Mouse (Mus musculus): ENCODE data around the gene Hist1h2ak. TPM values are rescaled to one million over a fixed set of nuclear protein-coding genes. Genes with fewer than 3 reads are reported as not detected.
A peak's percentile ranks its signal among the peaks of the same experiment; 100 is the strongest.

Hist1h2ak gene
- total and polyA plus RNA-seq, 3 experiments: 6.2 to 1,125 (median 16.6) TPM

- dilution Hi-C loops (cut with MboI; ENCODE audit: extremely low pct_ligation_motif_present, extremely low pct_unique_long_range_greater_than_20kb, low sequenced_read_pairs): no loop called here
- Histone ChIP-seq H3K4me1 (ENCODE audit: control insufficient read depth in 1 of 2, insufficient read depth in 2 of 2) (peaks cover 8 to 20% of the 10 kb centered on the region in 2 experiments; a peak in 3 of 4 replicates), H3K9ac (ENCODE audit: insufficient read depth, low read depth) (peak overlapping the region; percentile 80), H3K9me3 (replicated peaks; ENCODE audit: low read length) (no peaks in the 10 kb centered on the region), H3K4me3 (replicated peaks in 1 of 3; ENCODE audit: low read depth in 2 of 3, low read length in 2 of 3, poor library complexity in 1 of 3) (peak overlapping the region; percentile 67 to 71 (median 70)), H3K27ac (ENCODE audit: insufficient read depth, low read depth) (no peak overlapping the region; the same call in 1 of the 2 replicates), H3K4me2 (ENCODE audit: insufficient read depth, low read depth, poor library complexity, severe bottlenecking) (peak overlapping the region; percentile 99), H3K27me3 (replicated peaks) (peaks cover 3% of the 10 kb centered on the region), H3K36me3 (replicated peaks in 1 of 2; ENCODE audit: control insufficient read depth in 1 of 2, insufficient read depth in 1 of 2, low read length in 1 of 2) (no peaks in the 10 kb centered on the region), H3K79me2 (replicated peaks; ENCODE audit: control insufficient read depth, extremely low read depth, insufficient read depth, poor library complexity, severe bottlenecking) (no peaks in the 10 kb centered on the region)
- in situ Hi-C loops (cut with MboI; ENCODE audit: low pct_ligation_motif_present, low pct_unique_long_range_greater_than_20kb, low sequenced_read_pairs): loop anchor here (25.0 kb wide), 2 partner anchors 226 to 324 kb away; partner anchors contain the start of gene Zfp184
- peak; percentile 78 for DNase-seq (ENCODE audit: extremely low read depth)
- TF ChIP-seq BHLHE40 (IDR thresholded peaks at IDR 0.05; ENCODE audit: low read depth, low read length) (no peak), ZNF384 (IDR thresholded peaks at IDR 0.05; ENCODE audit: low read depth, low read length) (peak; percentile 8; the same call in 1 of the 2 replicates), MAX (IDR thresholded peaks at IDR 0.05; ENCODE audit: low read length) (peak; percentile 33; the same call in 1 of the 2 replicates), NRF1 (IDR thresholded peaks at IDR 0.05; ENCODE audit: low read depth, low read length) (peak; percentile 66), IRF4 (IDR thresholded peaks at IDR 0.05; ENCODE audit: low read depth, low read length) (peak; percentile 43; the same call in 1 of the 2 replicates), PAX5 (IDR thresholded peaks at IDR 0.05; ENCODE audit: low read length) (no peak), SMC3 (IDR thresholded peaks at IDR 0.05; ENCODE audit: low read depth, low read length) (no peak), TBP (conservative IDR thresholded peaks at IDR 0.05; ENCODE audit: low read depth, low read length) (peak; percentile 99), GABPA (IDR thresholded peaks at IDR 0.05; ENCODE audit: insufficient replicate concordance, low read depth, low read length) (no peak), MAFK (IDR thresholded peaks at IDR 0.05; ENCODE audit: insufficient replicate concordance, low read length) (peak; percentile 92), ELF1 (IDR thresholded peaks at IDR 0.05; ENCODE audit: low read depth, low read length) (peak; percentile 94)
These were observed 42.7 kb downstream of the Hist1h2ak start for GRCm38 (mm10) chr13:21710821-21711525.

DNA sequence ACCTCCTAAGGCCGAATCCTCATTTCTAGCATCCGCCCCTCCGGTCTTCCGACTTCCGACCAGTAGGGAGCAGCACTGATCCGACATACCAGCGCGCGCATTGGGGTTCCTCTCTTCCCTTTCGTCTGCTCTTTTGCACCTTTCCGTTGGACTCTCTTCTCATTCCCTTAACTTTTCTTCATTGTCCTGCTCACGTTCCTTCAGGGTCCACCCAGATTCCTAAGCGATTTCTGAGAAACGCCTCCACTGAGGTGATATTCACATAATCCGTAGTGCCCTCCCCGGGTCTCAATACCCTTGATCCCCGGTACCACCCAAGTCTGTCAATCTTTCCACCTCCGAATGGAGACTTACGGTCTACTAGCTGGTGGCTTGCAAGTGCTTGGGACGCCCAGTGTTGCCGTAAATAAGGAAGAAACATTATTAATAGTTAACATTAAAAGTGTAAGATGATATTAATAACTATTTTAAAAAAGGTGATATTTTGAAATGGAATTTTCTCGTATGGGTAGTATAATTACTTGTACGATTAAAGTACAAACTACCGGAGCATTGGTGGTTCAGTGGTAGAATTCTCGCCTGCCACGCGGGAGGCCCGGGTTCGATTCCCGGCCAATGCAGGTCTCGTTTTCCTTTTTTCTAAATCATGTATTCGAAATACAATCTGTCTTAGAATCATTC is 43.5 kb downstream of the Hist1h2ak start:
- Histone ChIP-seq H3K27ac (ENCODE audit: insufficient read depth, low read depth) (peak overlapping the region; percentile 27; the same call in 1 of the 2 replicates), H3K4me1 (ENCODE audit: control insufficient read depth in 1 of 2, insufficient read depth in 2 of 2) (peaks cover 8 to 16% of the 10 kb centered on the region in 2 experiments; a peak in 3 of 4 replicates), H3K9ac (ENCODE audit: insufficient read depth, low read depth) (peak overlapping the region; percentile 89), H3K4me3 (replicated peaks in 1 of 3; ENCODE audit: low read depth in 2 of 3, low read length in 2 of 3, poor library complexity in 1 of 3) (peak overlapping the region; percentile 70 to 87 (median 82)), H3K9me3 (replicated peaks; ENCODE audit: low read length) (no peaks in the 10 kb centered on the region), H3K4me2 (ENCODE audit: insufficient read depth, low read depth, poor library complexity, severe bottlenecking) (no peak overlapping the region), H3K27me3 (replicated peaks) (peaks cover 3% of the 10 kb centered on the region), H3K36me3 (replicated peaks in 1 of 2; ENCODE audit: control insufficient read depth in 1 of 2, insufficient read depth in 1 of 2, low read length in 1 of 2) (no peaks in the 10 kb centered on the region), H3K79me2 (replicated peaks; ENCODE audit: control insufficient read depth, extremely low read depth, insufficient read depth, poor library complexity, severe bottlenecking) (no peaks in the 10 kb centered on the region)
- dilution Hi-C loops (cut with MboI; ENCODE audit: extremely low pct_ligation_motif_present, extremely low pct_unique_long_range_greater_than_20kb, low sequenced_read_pairs): no loop called here
- in situ Hi-C loops (cut with MboI; ENCODE audit: low pct_ligation_motif_present, low pct_unique_long_range_greater_than_20kb, low sequenced_read_pairs): loop anchor here (25.0 kb wide), 2 partner anchors 227 to 323 kb away; partner anchors contain the start of gene Zfp184
- peak; percentile 89 for DNase-seq (ENCODE audit: extremely low read depth)
- TF ChIP-seq E2F4 (IDR thresholded peaks at IDR 0.05; ENCODE audit: insufficient replicate concordance, low read depth, low read length) (peak; percentile 27; the same call in 1 of the 2 replicates), POLR2AphosphoS2 (IDR thresholded peaks at IDR 0.05; ENCODE audit: low read depth, low read length) (no peak), ZNF384 (IDR thresholded peaks at IDR 0.05; ENCODE audit: low read depth, low read length) (no peak), JUND (conservative IDR thresholded peaks at IDR 0.05; ENCODE audit: low read depth, low read length) (no peak), MAZ (IDR thresholded peaks at IDR 0.05; ENCODE audit: low read depth, low read length) (no peak), SIN3A (IDR thresholded peaks at IDR 0.05; ENCODE audit: low read length) (no peak), MXI1 (IDR thresholded peaks at IDR 0.05; ENCODE audit: low read depth, low read length) (no peak), ZMIZ1 (IDR thresholded peaks at IDR 0.05; ENCODE audit: low read depth, low read length) (no peak), UBTF (IDR thresholded peaks at IDR 0.05; ENCODE audit: low read depth, low read length) (no peak), TBP (conservative IDR thresholded peaks at IDR 0.05; ENCODE audit: low read depth, low read length) (peak; percentile 98), TCF12 (IDR thresholded peaks at IDR 0.05; ENCODE audit: low read depth, low read length) (peak; percentile 57; the same call in 1 of the 2 replicates), SMC3 (IDR thresholded peaks at IDR 0.05; ENCODE audit: low read depth, low read length) (0 out of 2 replicates have a peak, but pooled peaks have one; percentile 14), ZKSCAN1 (IDR thresholded peaks at IDR 0.05; ENCODE audit: borderline replicate concordance, low read depth, low read length) (no peak), CTCF (conservative IDR thresholded peaks at IDR 0.05 in 1 of 2, IDR thresholded peaks at IDR 0.05 in 1 of 2; ENCODE audit: low read depth in 2 of 2, low read length in 2 of 2) (peak; percentile 19 to 76; a peak in 3 of 4 replicates), NELFE (IDR thresholded peaks at IDR 0.05; ENCODE audit: low read depth, low read length) (peak; percentile 53; the same call in 1 of the 2 replicates), MAFK (IDR thresholded peaks at IDR 0.05; ENCODE audit: insufficient replicate concordance, low read length) (peak; percentile 88), CHD2 (IDR thresholded peaks at IDR 0.05; ENCODE audit: low read length) (no peak), ETS1 (conservative IDR thresholded peaks at IDR 0.05; ENCODE audit: low read depth, low read length) (no peak), MYC (IDR thresholded peaks at IDR 0.05; ENCODE audit: low read depth, low read length) (0 out of 2 replicates have a peak, but pooled peaks have one; percentile 26), GABPA (IDR thresholded peaks at IDR 0.05; ENCODE audit: insufficient replicate concordance, low read depth, low read length) (no peak), RAD21 (IDR thresholded peaks at IDR 0.05; ENCODE audit: low read depth, low read length) (peak; percentile 27), USF2 (conservative IDR thresholded peaks at IDR 0.05; ENCODE audit: low read depth, low read length) (no peak), BHLHE40 (IDR thresholded peaks at IDR 0.05; ENCODE audit: low read depth, low read length) (no peak)

Data from CH12.LX (cell line).